Mouse (Mus musculus): ENCODE data around the gene Icam4. TPM values are rescaled to one million over a fixed set of nuclear protein-coding genes. Genes with fewer than 3 reads are reported as not detected.
"Not testable (repeated sequence)": the region's sequence is repeated elsewhere in the genome, so short reads cannot be mapped to it uniquely, and the experiment has no call there.

Icam4 gene
- polyA plus RNA-seq, 1 experiment from 2014 or later: 5.4 TPM

DNA sequence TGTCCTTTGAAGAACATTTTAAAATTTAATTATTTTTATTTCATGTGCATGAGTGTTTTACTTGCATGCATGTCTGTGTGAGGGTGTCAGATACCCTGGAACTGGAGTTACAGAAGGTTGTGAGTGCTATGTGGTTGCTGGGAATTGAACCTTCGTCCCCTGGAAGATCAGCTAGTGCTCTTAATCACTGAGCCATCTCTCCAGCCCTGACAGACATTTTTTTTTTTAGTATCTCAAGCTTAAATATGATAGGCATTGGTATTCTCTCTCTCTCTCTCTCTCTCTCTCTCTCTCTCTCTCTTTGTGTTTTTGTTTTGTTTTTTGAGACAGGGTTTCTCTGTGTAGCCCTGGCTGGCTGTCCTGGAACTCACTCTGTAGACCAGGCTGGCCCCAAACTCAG is 15.6 kb downstream of the Icam4 start:
- not testable (repeated sequence) for H3K4me3 ChIP-seq; H3K9me3 ChIP-seq (replicated peaks); DNase-seq (ENCODE audit: low spot score); H3K27ac ChIP-seq; H3K36me3 ChIP-seq
- Histone ChIP-seq H3K4me1 (peaks cover 11% of the 10 kb centered on the region), H3K27me3 (ENCODE audit: low read depth, poor library complexity, severe bottlenecking) (peaks cover 22% of the 10 kb centered on the region)
- WGBS: 79% methylated on average over 1 of the region's 1 CpGs

GRCm38 (mm10) chr9:21045235-21045634 is 16.1 kb downstream of the Icam4 start:
- H3K4me1 ChIP-seq: peaks cover 10% of the 10 kb centered on the region
- no peak overlapping the region for H3K4me3 ChIP-seq
- H3K27me3 ChIP-seq (ENCODE audit: low read depth, poor library complexity, severe bottlenecking): peaks cover 18% of the 10 kb centered on the region
- no peak for DNase-seq (ENCODE audit: low spot score)
- no peaks in the 10 kb centered on the region for H3K36me3 ChIP-seq
- 83% methylated on average over 3 of the region's 3 CpGs for WGBS
- H3K9me3 ChIP-seq (replicated peaks): no peaks in the 10 kb centered on the region
- H3K27ac ChIP-seq: no peak overlapping the region

GRCm38 (mm10) chr9:21051578-21051977 is 22.4 kb downstream of the Icam4 start:
- no peaks in the 10 kb centered on the region for H3K9me3 ChIP-seq (replicated peaks)
- no peak overlapping the region for H3K27ac ChIP-seq
- H3K27me3 ChIP-seq (ENCODE audit: low read depth, poor library complexity, severe bottlenecking): 0 out of 2 replicates have a peak, but pooled peaks cover 3% of the 10 kb centered on the region
- 66% methylated on average over 10 of the region's 10 CpGs for WGBS
- DNase-seq (ENCODE audit: low spot score): no peak
- no peaks in the 10 kb centered on the region for H3K36me3 ChIP-seq
- H3K4me3 ChIP-seq: no peak overlapping the region
- no peaks in the 10 kb centered on the region for H3K4me1 ChIP-seq

GRCm38 (mm10) chr9:21062928-21063327 is 33.8 kb downstream of the Icam4 start:
- H3K36me3 ChIP-seq: peaks cover 53% of the 10 kb centered on the region
- no peaks in the 10 kb centered on the region for H3K9me3 ChIP-seq (replicated peaks)
- DNase-seq (ENCODE audit: low spot score): no peak
- H3K27me3 ChIP-seq (ENCODE audit: low read depth, poor library complexity, severe bottlenecking): no peaks in the 10 kb centered on the region
- H3K27ac ChIP-seq: no peak overlapping the region
- 80% methylated on average over 2 of the region's 2 CpGs for WGBS
- 0 out of 2 replicates have a peak, but pooled peaks cover 3% of the 10 kb centered on the region for H3K4me1 ChIP-seq
- no peak overlapping the region for H3K4me3 ChIP-seq

DNA sequence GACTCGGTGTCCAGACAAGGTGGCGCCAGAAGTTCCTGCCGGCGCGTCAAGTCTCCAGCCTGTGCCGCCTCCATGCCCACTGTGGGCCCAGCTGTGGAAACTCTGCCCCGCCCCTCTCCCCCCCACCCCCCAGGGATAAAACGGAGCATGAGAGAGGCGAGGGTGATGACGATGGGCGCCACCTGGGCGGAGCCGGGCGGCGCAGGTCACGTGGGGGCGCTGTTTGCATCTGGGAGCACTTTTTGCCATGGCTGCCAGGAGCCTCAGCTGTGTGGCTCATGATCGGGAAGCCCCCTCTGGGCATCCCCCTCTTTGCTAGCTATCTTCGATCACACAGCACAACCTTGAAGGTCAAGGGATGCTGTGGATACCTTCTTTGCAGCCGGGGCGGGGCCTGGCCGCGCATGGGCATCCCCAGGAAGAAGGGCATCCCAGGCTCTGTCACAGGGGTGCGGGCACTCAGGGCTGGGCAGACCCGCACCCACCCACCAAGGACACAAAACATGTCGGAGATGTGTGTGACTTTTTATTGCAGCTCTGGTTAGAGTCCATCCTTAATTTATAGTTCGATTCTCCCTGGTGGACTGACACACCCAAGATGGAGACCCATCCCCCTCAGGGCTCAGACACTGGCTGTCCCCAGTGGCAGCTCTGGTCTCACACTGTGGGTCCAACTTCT is 38.0 kb downstream of the Icam4 start, which contains the start of gene Zglp1:
Zglp1 (minus strand) TSS at position 88 of the 679 bp plus-strand sequence.
- WGBS: 80% methylated on average over 27 of the region's 27 CpGs
- peaks cover 10% of the 10 kb centered on the region for H3K4me1 ChIP-seq
- no peaks in the 10 kb centered on the region for H3K9me3 ChIP-seq (replicated peaks)
- no peak for DNase-seq (ENCODE audit: low spot score)
- peaks cover 73% of the 10 kb centered on the region for H3K36me3 ChIP-seq
- no peak within 1 kb of the TSS for H3K4me3 ChIP-seq
- no peak within 1 kb of the TSS for H3K27ac ChIP-seq
- H3K27me3 ChIP-seq (ENCODE audit: low read depth, poor library complexity, severe bottlenecking): no peaks in the 10 kb centered on the region

- no peaks in the 10 kb centered on the region for H3K9me3 ChIP-seq (replicated peaks)
- H3K27me3 ChIP-seq (ENCODE audit: low read depth, poor library complexity, severe bottlenecking): no peaks in the 10 kb centered on the region
- H3K4me3 ChIP-seq: peak overlapping the region; percentile 71
- H3K27ac ChIP-seq: peak overlapping the region; percentile 92
- 10% methylated on average over 4 of the region's 4 CpGs for WGBS
- H3K4me1 ChIP-seq: peaks cover 19% of the 10 kb centered on the region
- DNase-seq (ENCODE audit: low spot score): no peak
- H3K36me3 ChIP-seq: peaks cover 68% of the 10 kb centered on the region
Measured at GRCm38 (mm10) chr9:21072641-21073040, 43.5 kb downstream of the Icam4 start.

- Histone ChIP-seq H3K27me3 (ENCODE audit: low read depth, poor library complexity, severe bottlenecking) (no peaks in the 10 kb centered on the region), H3K4me1 (peaks cover 19% of the 10 kb centered on the region), H3K27ac (peak within 1 kb of the TSS; percentile 92), H3K9me3 (replicated peaks) (no peaks in the 10 kb centered on the region), H3K36me3 (peaks cover 69% of the 10 kb centered on the region), H3K4me3 (peak within 1 kb of the TSS; percentile 71)
- 3% methylated on average over 58 of the region's 58 CpGs for WGBS
- peak; percentile 93 for DNase-seq (ENCODE audit: low spot score)
Measured at GRCm38 (mm10) chr9:21073044-21073840, 44.1 kb downstream of the Icam4 start, which contains the start of the genes Gm49373 and Fdx1l. Gene Gm49373, minus strand, starts transcription at chr9:21073096. Gene Fdx1l, minus strand, starts transcription at chr9:21073614.

- Histone ChIP-seq H3K27me3 (ENCODE audit: low read depth, poor library complexity, severe bottlenecking) (no peaks in the 10 kb centered on the region), H3K4me1 (peaks cover 19% of the 10 kb centered on the region), H3K4me3 (peak overlapping the region; percentile 71; the same call in 1 of the 2 replicates), H3K36me3 (peaks cover 78% of the 10 kb centered on the region), H3K9me3 (replicated peaks) (no peaks in the 10 kb centered on the region), H3K27ac (peak overlapping the region; percentile 92; the same call in 1 of the 2 replicates)
- no peak for DNase-seq (ENCODE audit: low spot score)
- WGBS: 89% methylated on average over 1 of the region's 1 CpGs
Measured at GRCm38 (mm10) chr9:21074173-21074572, 45.0 kb downstream of the Icam4 start.

DNA sequence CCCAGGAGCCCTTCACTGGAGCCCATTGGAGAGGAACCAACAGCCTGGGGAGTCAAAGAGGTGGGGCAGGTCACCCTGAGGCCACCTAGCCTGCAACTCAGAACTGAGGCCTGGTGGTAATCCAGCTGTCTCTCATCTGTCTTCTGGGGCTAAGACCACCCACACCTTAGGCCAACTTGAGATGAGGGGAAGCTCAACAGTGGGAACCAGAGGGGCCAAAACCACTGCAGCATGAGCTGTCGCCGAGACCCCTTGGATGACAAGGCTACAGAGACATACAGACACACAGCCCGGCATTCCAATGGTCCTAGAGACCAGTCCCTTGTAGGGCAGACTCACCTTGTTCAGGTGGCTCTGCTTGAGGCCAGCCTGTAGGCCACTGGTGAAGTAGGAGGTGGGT is 46.5 kb downstream of the Icam4 start:
- Histone ChIP-seq H3K9me3 (replicated peaks) (no peaks in the 10 kb centered on the region), H3K27me3 (ENCODE audit: low read depth, poor library complexity, severe bottlenecking) (no peaks in the 10 kb centered on the region), H3K4me3 (no peak overlapping the region), H3K4me1 (peaks cover 19% of the 10 kb centered on the region), H3K27ac (no peak overlapping the region), H3K36me3 (peaks cover 83% of the 10 kb centered on the region)
- 90% methylated on average over 3 of the region's 3 CpGs for WGBS
- no peak for DNase-seq (ENCODE audit: low spot score)

MicroRNAs encoded within 50 kb of the gene (microRNA counts, 519-probe panel; counts per million panel counts)
- 4,838 counts per million, percentile 84 among the panel's probes with 10 or more counts for microRNA mmu-miR-1900

Small RNA genes within 50 kb of the gene (microRNA-seq; reads per million reads assigned to microRNA genes)
- gene Mir1900 (not detected), gene Mir7082 (2.9 reads per million, percentile 1 among the genes with 10 or more reads in this experiment)

Other genes with a start within 250 kb of the Icam4 start
- 0.06 and 0.13 TPM in 2 replicates for gene Col5a3, start 214.3 kb upstream of the Icam4 start, polyA plus RNA-seq (2016; fragmentation: Nextera tagmentation; extraction: Ambion mirVana)
- gene Rdh8, start 210.9 kb upstream of the Icam4 start, polyA plus RNA-seq (2016; fragmentation: Nextera tagmentation; extraction: Ambion mirVana): not detected in 2 replicates
- gene A230050P20Rik, start 160.7 kb upstream of the Icam4 start, polyA plus RNA-seq (2016; fragmentation: Nextera tagmentation; extraction: Ambion mirVana): 1.7 and 1.8 TPM in 2 replicates
- gene Angptl6, start 149.6 kb upstream of the Icam4 start, polyA plus RNA-seq (2016; fragmentation: Nextera tagmentation; extraction: Ambion mirVana): 2.4 and 2.9 TPM in 2 replicates
- 103 and 121 TPM in 2 replicates for gene Ppan, start 141.2 kb upstream of the Icam4 start, polyA plus RNA-seq (2016; fragmentation: Nextera tagmentation; extraction: Ambion mirVana)
- 415 and 453 TPM in 2 replicates for gene Eif3g, start 130.8 kb upstream of the Icam4 start, polyA plus RNA-seq (2016; fragmentation: Nextera tagmentation; extraction: Ambion mirVana)
- gene Dnmt1, start 69.5 kb upstream of the Icam4 start, polyA plus RNA-seq (2016; fragmentation: Nextera tagmentation; extraction: Ambion mirVana): 173 and 178 TPM in 2 replicates
- gene S1pr2, start 52.6 kb upstream of the Icam4 start, polyA plus RNA-seq (2016; fragmentation: Nextera tagmentation; extraction: Ambion mirVana): 47.6 and 53.7 TPM in 2 replicates
- gene Mrpl4, start 26.6 kb upstream of the Icam4 start, polyA plus RNA-seq (2016; fragmentation: Nextera tagmentation; extraction: Ambion mirVana): 177 and 190 TPM in 2 replicates
- 6.2 and 7.6 TPM in 2 replicates for gene Icam1, start 13.4 kb upstream of the Icam4 start, polyA plus RNA-seq (2016; fragmentation: Nextera tagmentation; extraction: Ambion mirVana)
- gene Icam5, start 2.7 kb downstream of the Icam4 start, polyA plus RNA-seq (2016; fragmentation: Nextera tagmentation; extraction: Ambion mirVana): 0.05 TPM in 1 of 2 replicates, not detected in the other
- gene Zglp1, start 37.7 kb downstream of the Icam4 start, polyA plus RNA-seq (2016; fragmentation: Nextera tagmentation; extraction: Ambion mirVana): 0.61 and 2.5 TPM in 2 replicates
- 0.68 and 0.81 TPM in 2 replicates for gene Gm49373, start 43.7 kb downstream of the Icam4 start, polyA plus RNA-seq (2016; fragmentation: Nextera tagmentation; extraction: Ambion mirVana)
- gene Fdx1l, start 44.2 kb downstream of the Icam4 start, polyA plus RNA-seq (2016; fragmentation: Nextera tagmentation; extraction: Ambion mirVana): 69.5 and 74.7 TPM in 2 replicates
- 5.4 TPM in 2 replicates for gene Gm38431, start 62.6 kb downstream of the Icam4 start, polyA plus RNA-seq (2016; fragmentation: Nextera tagmentation; extraction: Ambion mirVana)
- gene Raver1, start 62.6 kb downstream of the Icam4 start, polyA plus RNA-seq (2016; fragmentation: Nextera tagmentation; extraction: Ambion mirVana): 109 and 115 TPM in 2 replicates
- gene Tyk2, start 101.9 kb downstream of the Icam4 start, polyA plus RNA-seq (2016; fragmentation: Nextera tagmentation; extraction: Ambion mirVana): 11.5 and 15.3 TPM in 2 replicates
- gene Cdc37, start 120.6 kb downstream of the Icam4 start, polyA plus RNA-seq (2016; fragmentation: Nextera tagmentation; extraction: Ambion mirVana): 434 and 487 TPM in 2 replicates
- gene Pde4a, start 136.3 kb downstream of the Icam4 start, polyA plus RNA-seq (2016; fragmentation: Nextera tagmentation; extraction: Ambion mirVana): 3.6 and 4.5 TPM in 2 replicates
- 50.4 and 61.7 TPM in 2 replicates for gene Keap1, start 210.0 kb downstream of the Icam4 start, polyA plus RNA-seq (2016; fragmentation: Nextera tagmentation; extraction: Ambion mirVana)
- 0.15 and 0.33 TPM in 2 replicates for gene S1pr5, start 219.1 kb downstream of the Icam4 start, polyA plus RNA-seq (2016; fragmentation: Nextera tagmentation; extraction: Ambion mirVana)
- 38.5 and 41.3 TPM in 2 replicates for gene Atg4d, start 235.9 kb downstream of the Icam4 start, polyA plus RNA-seq (2016; fragmentation: Nextera tagmentation; extraction: Ambion mirVana)